Mouse (Mus musculus) limb, embryonic 12.5 days (tissue): ENCODE results near the gene Dynlt3. TPM values are rescaled to one million over a fixed set of nuclear protein-coding genes. Genes with fewer than 3 reads are reported as not detected.
"Not testable (repeated sequence)": the region's sequence is repeated elsewhere in the genome, so short reads cannot be mapped to it uniquely, and the experiment has no call there.

ENCODE experiments used
- ATAC-seq: fragments of 200-750 bp; cut with Nextera tagmentation; 2 replicates; pipeline ENCODE4 v1.8.0; 2017; ENCODE audit warnings: low read depth, moderate TSS enrichment; ENCODE audit not compliant: insufficient number of reproducible peaks, insufficient read depth, low FRiP score, low TSS enrichment
- H3K27ac ChIP-seq: fragments of 300-500 bp; sonication (generic); 2 replicates; pipeline ENCODE4 v1.5.1; 2016; ENCODE audit warnings: mild to moderate bottlenecking, moderate library complexity
- H3K27me3 ChIP-seq: fragments of 300-500 bp; sonication (generic); 2 replicates; pipeline ENCODE4 v1.6.1; 2016; ENCODE audit warnings: mild to moderate bottlenecking, moderate library complexity
- H3K36me3 ChIP-seq: fragments of 300-500 bp; sonication (generic); 2 replicates; pipeline ENCODE4 v1.6.1; 2016; ENCODE audit warnings: mild to moderate bottlenecking, moderate library complexity
- H3K4me1 ChIP-seq: fragments of 300-500 bp; sonication (generic); replicated peaks from 2 replicates; pipeline ENCODE4 v1.6.1; 2016
- H3K4me2 ChIP-seq: fragments of 300-500 bp; sonication (generic); 2 replicates; pipeline ENCODE4 v1.6.1; 2016; ENCODE audit warnings: mild to moderate bottlenecking, moderate library complexity
- H3K4me3 ChIP-seq: fragments of 300-500 bp; sonication (generic); replicated peaks from 2 replicates; pipeline ENCODE4 v1.5.1; 2016; ENCODE audit warnings: mild to moderate bottlenecking
- H3K9ac ChIP-seq: fragments of 300-500 bp; sonication (generic); replicated peaks from 2 replicates; pipeline ENCODE4 v1.6.1; 2016; ENCODE audit warnings: mild to moderate bottlenecking, moderate library complexity
- H3K9me3 ChIP-seq: fragments of 300-500 bp; sonication (generic); 2 replicates; pipeline ENCODE4 v1.6.1; 2016; ENCODE audit warnings: mild to moderate bottlenecking, moderate library complexity
- WGBS: fragments of 180-500 bp; shearing (Covaris S2); methylation state at CpG from one replicate; pipeline ENCODE4 v1.1.7; 2016; 5-methylcytosine and 5-hydroxymethylcytosine counted together
- polyA plus RNA-seq: library from polyadenylated mRNA; unstranded; fragments of >200 nt; fragmentation: Nextera tagmentation; extraction: Ambion mirVana; gene quantifications from 2 replicates; pipeline ENCODE4 v1.2.1, GENCODE M21; 2016

Gene Dynlt3
- polyA plus RNA-seq, result 18.0 and 20.1 TPM in 2 replicates

DNA sequence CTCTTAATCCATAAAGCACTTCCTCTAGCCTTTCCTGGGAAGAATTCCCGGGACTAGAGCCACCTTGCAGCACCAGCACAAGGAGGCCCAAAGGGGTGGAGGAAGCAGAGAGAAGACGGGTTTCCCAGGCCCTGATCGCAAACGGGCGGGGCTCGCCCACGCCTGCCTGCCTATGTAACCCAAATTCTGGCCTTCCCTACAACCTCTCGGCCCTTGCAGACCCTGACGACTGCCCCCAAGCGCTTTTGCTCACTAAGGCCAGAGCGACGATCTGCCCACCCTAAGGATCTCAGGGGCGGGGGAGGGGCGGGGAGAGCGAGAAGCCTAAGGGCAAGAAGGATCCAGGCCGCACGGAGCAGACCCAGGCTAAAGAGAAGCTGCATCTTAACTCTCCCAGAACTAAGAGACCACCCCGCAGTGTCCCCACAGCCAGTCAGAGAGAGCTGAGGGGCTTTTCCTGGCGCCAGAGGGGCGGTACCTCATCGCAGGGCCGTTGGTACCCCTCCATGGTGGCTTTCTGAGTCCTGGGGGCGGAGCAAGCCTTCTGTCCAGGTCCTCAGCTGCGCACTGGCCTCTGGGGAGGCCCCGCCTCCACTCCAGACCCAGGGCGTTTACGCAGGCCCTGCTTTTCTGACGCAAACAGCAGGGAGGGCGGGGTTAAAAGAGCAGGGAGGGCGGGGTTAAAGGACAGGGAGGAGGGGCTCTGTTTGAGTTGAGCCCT is at the start of gene Dynlt3:
Gene Dynlt3 (minus strand): TSS at position 613 of the 721 bp plus-strand sequence.
- peak within 1 kb of the TSS; percentile 85 for H3K27ac ChIP-seq
- H3K4me1 ChIP-seq, result no peaks in the 10 kb centered on the region
- peak within 1 kb of the TSS; percentile 58 for H3K9ac ChIP-seq
- H3K27me3 ChIP-seq, result no peaks in the 10 kb centered on the region
- H3K36me3 ChIP-seq, result no peaks in the 10 kb centered on the region
- H3K4me3 ChIP-seq, result peak within 1 kb of the TSS; percentile 45
- WGBS, result 14% methylated on average over 30 of the region's 30 CpGs
- ATAC-seq, result peak; percentile 99
- no peaks in the 10 kb centered on the region for H3K9me3 ChIP-seq
- H3K4me2 ChIP-seq, result peak within 1 kb of the TSS; percentile 51

DNA sequence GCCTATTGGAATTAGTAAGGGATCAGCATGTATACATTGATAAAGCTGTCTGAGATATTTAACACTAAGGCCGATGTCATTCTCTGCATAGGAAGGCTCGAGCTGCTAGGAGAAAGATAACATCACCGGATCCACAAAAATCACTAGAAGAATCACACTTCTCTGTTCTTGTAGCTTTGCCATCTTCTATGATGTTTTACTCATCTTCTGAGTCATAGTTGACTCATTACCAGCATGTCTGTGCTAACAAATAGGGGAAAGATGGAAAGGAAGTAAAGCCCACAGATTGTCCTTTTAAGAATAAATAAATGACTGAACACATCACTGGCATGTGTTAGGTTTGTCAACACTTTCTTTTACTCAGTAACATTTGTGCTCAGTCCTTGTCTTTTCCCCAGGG is 37.0 kb upstream of the Dynlt3 start:
- H3K9ac ChIP-seq, result no peak overlapping the region
- no peak overlapping the region for H3K4me3 ChIP-seq
- no peak for ATAC-seq
- no peaks in the 10 kb centered on the region for H3K4me1 ChIP-seq
- no peaks in the 10 kb centered on the region for H3K36me3 ChIP-seq
- no peak overlapping the region for H3K4me2 ChIP-seq
- H3K9me3 ChIP-seq, result no peaks in the 10 kb centered on the region
- H3K27ac ChIP-seq, result no peak overlapping the region
- 82% methylated on average over 3 of the region's 3 CpGs for WGBS
- H3K27me3 ChIP-seq, result no peaks in the 10 kb centered on the region

DNA sequence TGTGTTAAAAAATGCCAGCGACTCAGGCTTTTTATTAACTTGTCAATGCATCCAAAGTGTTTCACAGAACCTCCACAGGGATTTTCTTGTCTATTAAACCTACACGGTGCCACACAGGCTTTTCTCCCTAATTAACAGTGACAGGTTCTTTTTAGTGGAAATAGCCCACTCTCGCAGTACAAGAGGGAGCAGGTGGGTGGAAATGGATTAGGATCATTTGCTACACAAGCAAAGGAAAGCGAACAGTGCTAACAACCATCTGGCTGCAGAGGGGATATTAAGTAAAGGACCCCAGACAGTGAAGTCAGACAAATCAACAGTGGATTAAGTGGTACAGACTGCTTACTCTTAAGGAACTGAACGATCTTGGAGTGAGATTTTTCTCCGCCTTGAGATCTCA is 33.2 kb upstream of the Dynlt3 start:
- Histone ChIP-seq H3K9ac (no peak overlapping the region), H3K4me2 (no peak overlapping the region), H3K27me3 (no peaks in the 10 kb centered on the region), H3K9me3 (no peaks in the 10 kb centered on the region), H3K4me1 (no peaks in the 10 kb centered on the region), H3K4me3 (no peak overlapping the region), H3K27ac (no peak overlapping the region), H3K36me3 (no peaks in the 10 kb centered on the region)
- 72% methylated on average over 6 of the region's 6 CpGs for WGBS
- ATAC-seq, result no peak

DNA sequence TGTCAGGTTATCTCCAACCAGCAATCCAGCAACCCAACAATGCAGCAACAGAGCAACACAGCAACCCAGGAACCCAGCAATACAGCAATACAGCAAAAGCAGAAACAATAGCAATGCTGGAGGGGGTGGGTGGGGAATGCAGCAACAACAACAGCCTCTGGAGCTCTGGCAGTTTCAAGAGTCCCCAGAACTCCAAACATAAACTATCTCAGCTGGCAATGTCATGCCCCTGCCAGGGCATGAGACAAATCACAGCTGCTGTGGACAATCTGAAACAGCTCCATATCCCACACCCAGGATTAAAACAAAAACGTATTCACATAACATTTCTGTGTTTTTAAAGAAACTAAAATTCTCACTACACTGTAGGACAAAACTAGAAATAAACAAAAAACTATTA is 9.2 kb upstream of the Dynlt3 start:
- 83% methylated on average over 1 of the region's 1 CpGs for WGBS
- no peaks in the 10 kb centered on the region for H3K9me3 ChIP-seq
- H3K9ac ChIP-seq, result no peak overlapping the region
- no peaks in the 10 kb centered on the region for H3K4me1 ChIP-seq
- ATAC-seq, result no peak
- H3K27me3 ChIP-seq, result no peaks in the 10 kb centered on the region
- H3K27ac ChIP-seq, result no peak overlapping the region
- no peaks in the 10 kb centered on the region for H3K36me3 ChIP-seq
- H3K4me3 ChIP-seq, result no peak overlapping the region
- H3K4me2 ChIP-seq, result no peak overlapping the region

DNA sequence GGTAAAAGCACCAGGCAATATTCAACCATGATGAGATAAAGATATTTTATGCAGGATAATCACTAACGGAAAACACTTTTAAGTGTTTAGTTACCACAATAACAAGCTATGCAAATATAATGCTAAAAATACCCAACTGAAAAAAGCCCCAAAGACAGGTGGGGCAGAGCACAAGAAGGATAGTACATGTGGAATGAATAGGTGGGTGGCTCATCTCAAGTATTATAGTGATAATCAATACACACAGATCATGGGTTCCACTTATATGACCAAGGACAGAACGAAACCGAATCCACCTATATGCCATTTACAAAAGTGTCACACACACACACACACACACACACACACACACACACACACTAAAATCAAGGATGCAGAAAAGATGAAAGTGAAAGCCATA is 8.6 kb upstream of the Dynlt3 start:
- Histone ChIP-seq H3K27ac (no peak overlapping the region), H3K4me1 (no peaks in the 10 kb centered on the region), H3K4me3 (no peak overlapping the region), H3K36me3 (no peaks in the 10 kb centered on the region), H3K9me3 (no peaks in the 10 kb centered on the region), H3K9ac (no peak overlapping the region), H3K27me3 (no peaks in the 10 kb centered on the region), H3K4me2 (no peak overlapping the region)
- ATAC-seq, result no peak
- 73% methylated on average over 3 of the region's 3 CpGs for WGBS

DNA sequence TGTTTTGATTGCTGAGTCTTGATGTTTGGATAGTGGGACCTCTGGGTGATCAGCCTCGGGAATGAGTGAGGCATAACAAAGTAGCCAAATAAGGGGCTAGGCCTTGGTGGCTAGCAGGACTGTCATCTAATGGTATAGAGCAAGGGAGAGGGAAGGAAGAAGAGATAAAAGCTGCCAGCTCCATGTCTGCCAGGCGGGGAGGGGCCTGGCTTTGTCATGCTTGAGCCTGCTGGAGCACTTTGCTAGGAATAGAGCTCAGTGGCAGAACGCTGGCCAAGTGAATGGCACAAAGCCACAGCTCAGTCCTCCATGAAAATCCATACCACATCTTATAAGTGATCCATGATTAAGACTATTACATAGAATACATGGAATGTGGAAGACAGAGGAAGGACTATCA is 10.0 kb downstream of the Dynlt3 start:
- Histone ChIP-seq H3K9me3 (no peaks in the 10 kb centered on the region), H3K27me3 (no peaks in the 10 kb centered on the region), H3K27ac (no peak overlapping the region), H3K4me1 (no peaks in the 10 kb centered on the region), H3K36me3 (no peaks in the 10 kb centered on the region), H3K9ac (no peak overlapping the region), H3K4me2 (no peak overlapping the region), H3K4me3 (no peak overlapping the region)
- ATAC-seq, result no peak
- WGBS, result 72% methylated on average over 3 of the region's 3 CpGs

DNA sequence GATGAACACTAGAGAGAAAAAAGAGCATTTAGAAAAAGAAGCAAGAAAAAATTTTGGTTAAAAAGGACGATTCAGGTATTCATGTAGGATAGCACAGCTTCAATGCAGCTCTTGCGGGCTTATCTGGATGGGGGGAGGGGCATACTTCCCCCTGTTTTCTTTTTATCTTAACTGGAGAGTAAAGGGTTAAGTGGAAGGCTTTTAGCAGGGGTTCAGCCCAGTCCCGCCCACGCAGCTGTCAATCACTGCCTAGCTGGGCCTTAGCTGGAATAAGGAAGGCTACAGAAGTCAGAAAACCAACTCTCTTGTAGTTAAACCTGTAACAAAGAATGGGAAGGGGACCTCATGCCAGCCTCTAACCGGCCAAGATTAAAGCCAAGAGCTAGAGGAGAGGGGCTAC is 22.2 kb downstream of the Dynlt3 start:
- not testable (repeated sequence) for ATAC-seq, H3K36me3 ChIP-seq, H3K27ac ChIP-seq, H3K9ac ChIP-seq, H3K4me3 ChIP-seq, H3K27me3 ChIP-seq, H3K4me2 ChIP-seq, H3K9me3 ChIP-seq, H3K4me1 ChIP-seq
- 83% methylated on average over 5 of the region's 5 CpGs for WGBS

DNA sequence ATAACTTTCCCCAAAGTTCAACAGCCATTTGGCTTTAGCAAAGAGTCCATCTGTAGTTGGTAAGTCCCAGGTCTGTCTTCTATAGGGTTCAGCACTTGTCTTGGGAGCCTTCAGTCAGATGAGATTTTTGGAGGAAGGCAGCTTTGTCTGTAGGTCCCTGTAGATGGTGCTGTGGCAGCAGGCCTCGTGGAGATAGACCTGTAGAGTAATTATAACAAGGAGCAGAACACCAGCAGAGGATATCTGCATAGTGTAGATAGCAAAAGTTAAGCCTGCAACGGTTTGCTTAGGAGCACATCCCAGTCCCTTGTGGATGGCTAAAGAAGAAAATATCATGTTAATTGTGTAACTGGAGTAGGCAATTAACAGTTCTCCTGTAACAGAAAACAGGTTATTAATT is 22.7 kb downstream of the Dynlt3 start:
- not testable (repeated sequence) for H3K4me1 ChIP-seq, H3K9ac ChIP-seq, H3K9me3 ChIP-seq, H3K27ac ChIP-seq, H3K4me2 ChIP-seq, ATAC-seq, H3K36me3 ChIP-seq, H3K27me3 ChIP-seq, H3K4me3 ChIP-seq
- WGBS, result 53% methylated on average over 2 of the region's 2 CpGs

Other genes starting within 250 kb of the Dynlt3 start
- gene Cybb, start 175.2 kb downstream of the Dynlt3 start, polyA plus RNA-seq, result 0.71 and 1.00 TPM in 2 replicates
- not detected in 2 replicates for gene H2al1o, start 90.6 kb downstream of the Dynlt3 start, polyA plus RNA-seq
- not detected in 2 replicates for gene Hypm, start 183.9 kb upstream of the Dynlt3 start, polyA plus RNA-seq
- not detected in 2 replicates for gene H2al3, start 186.7 kb upstream of the Dynlt3 start, polyA plus RNA-seq
- 0.18 and 0.46 TPM in 2 replicates for gene Sytl5, start 222.6 kb upstream of the Dynlt3 start, polyA plus RNA-seq